Mouse (Mus musculus) ES-E14 (cell line): ENCODE measurements at regions not wholly inside any gene's neighbourhood (a gene's known extent, or its start where the extent isn't known, plus 50 kb on each side); places are given as distances from the start of the nearest gene placed in this dataset.
"Not testable (repeated sequence)": the region's sequence is repeated elsewhere in the genome, so short reads cannot be mapped to it uniquely, and the experiment has no call there.

Experiments used
- DNase-seq: peaks from one replicate; pipeline ENCODE4 v3.0.0-alpha.2; 2013; ENCODE audit warnings: low read depth, low spot score
- H3K27ac ChIP-seq: 2 replicates; pipeline ENCODE4 v1.5.1; 2012; ENCODE audit warnings: low read depth, mild to moderate bottlenecking, low read length, moderate library complexity, mixed read lengths; ENCODE audit not compliant: poor library complexity, insufficient read depth, severe bottlenecking
- H3K36me3 ChIP-seq: 2 replicates; pipeline ENCODE4 v1.6.1; 2012; ENCODE audit warnings: mild to moderate bottlenecking, low read length, moderate library complexity, mixed read lengths; ENCODE audit not compliant: control insufficient read depth, poor library complexity, insufficient read depth, severe bottlenecking
- H3K4me1 ChIP-seq, 2 experiments: fragments of 150-350 bp in 1 of 2; sonication (generic) in 1 of 2; 2 replicates each; pipeline ENCODE4 v1.6.1; 2012; ENCODE audit warnings: low read length in 2 of 2, mild to moderate bottlenecking in 1 of 2, mixed read lengths in 1 of 2; ENCODE audit not compliant: control insufficient read depth in 2 of 2, insufficient read depth in 2 of 2, poor library complexity in 1 of 2
- H3K4me3 ChIP-seq, 2 experiments: fragments of 150-350 bp in 1 of 2; sonication (generic) in 1 of 2; 2 replicates each; pipeline ENCODE4 v1.5.1; 2012; ENCODE audit warnings: low read length in 2 of 2, low read depth in 1 of 2, mild to moderate bottlenecking in 1 of 2, mixed read lengths in 1 of 2; ENCODE audit not compliant: insufficient read depth in 1 of 2, poor library complexity in 1 of 2, severe bottlenecking in 1 of 2
- H3K9ac ChIP-seq: 2 replicates; pipeline ENCODE4 v1.6.1; 2012; ENCODE audit warnings: low read depth, mild to moderate bottlenecking, low read length, mixed read lengths; ENCODE audit not compliant: poor library complexity, insufficient read depth, severe bottlenecking
- H3K9me3 ChIP-seq: fragments of 150-350 bp; sonication (generic); 2 replicates; pipeline ENCODE4 v1.6.1; 2012; ENCODE audit warnings: low read depth, mild to moderate bottlenecking, low read length; ENCODE audit not compliant: control insufficient read depth, insufficient read depth
- CHD2 ChIP-seq: IDR thresholded peaks from 2 replicates; pipeline ENCODE4 v1.6.1; 2014; ENCODE audit warnings: mild to moderate bottlenecking, low read depth, low read length, inconsistent platforms
- HCFC1 ChIP-seq: IDR thresholded peaks from 2 replicates; pipeline ENCODE4 v1.6.1; 2012; ENCODE audit warnings: low read length, inconsistent platforms, borderline replicate concordance; ENCODE audit not compliant: insufficient read depth
- MAFK ChIP-seq: IDR thresholded peaks from 2 replicates; pipeline ENCODE4 v1.6.1; 2014; ENCODE audit warnings: mild to moderate bottlenecking, low read depth, low read length, inconsistent platforms; ENCODE audit not compliant: insufficient read depth
- ZC3H11A ChIP-seq: IDR thresholded peaks from 2 replicates; pipeline ENCODE4 v1.6.1; 2012; ENCODE audit warnings: low read depth, mild to moderate bottlenecking, inconsistent platforms, low read length, borderline replicate concordance
- ZNF384 ChIP-seq: IDR thresholded peaks from 2 replicates; pipeline ENCODE4 v1.6.1; 2012; ENCODE audit warnings: low read depth, low read length, inconsistent platforms
- in situ Hi-C, 2 experiments: fragments of 600-800 bp; cut with MboI; formaldehyde crosslinking; loops; one replicate each; pipeline ENCODE4 v1.15.1; 2025; ENCODE audit warnings: low sequenced_read_pairs in 2 of 2, inconsistent platforms in 1 of 2; ENCODE audit not compliant: unreplicated experiment in 2 of 2

- Histone ChIP-seq H3K9me3 (peaks cover 4% of the 10 kb centered on the region), H3K9ac (no peak overlapping the region), H3K4me3 (no peak overlapping the region), H3K36me3 (no peaks in the 10 kb centered on the region; the same call in 1 of the 2 replicates), H3K4me1 (peaks cover 0 to 1% of the 10 kb centered on the region in 2 experiments; a peak in 1 of 4 replicates), H3K27ac (peak overlapping the region; percentile 85)
- in situ Hi-C loops, result no loop called here
- TF ChIP-seq ZNF384 (no peak), CHD2 (no peak), MAFK (no peak), ZC3H11A (no peak), HCFC1 (no peak)
- DNase-seq, result peak; percentile 53
Measured at GRCm38 (mm10) chr1:117457736-117458135, 239.2 kb upstream of the Gm28363 start.

GRCm38 (mm10) chr1:117458156-117458850 is 238.6 kb upstream of the Gm28363 start:
- in situ Hi-C loops, H3K4me3 ChIP-seq, H3K9me3 ChIP-seq, H3K36me3 ChIP-seq, H3K4me1 ChIP-seq, H3K9ac ChIP-seq: not testable (repeated sequence)
- peak overlapping the region; percentile 93 for H3K27ac ChIP-seq
- DNase-seq, result peak; percentile 35

- H3K9me3 ChIP-seq, H3K4me1 ChIP-seq, in situ Hi-C loops, H3K9ac ChIP-seq, H3K4me3 ChIP-seq, H3K36me3 ChIP-seq: not testable (repeated sequence)
- peak overlapping the region; percentile 93; the same call in 1 of the 2 replicates for H3K27ac ChIP-seq
- DNase-seq, result peak; percentile 28
Measured at GRCm38 (mm10) chr1:117459126-117459525, 237.8 kb upstream of the Gm28363 start.

- Histone ChIP-seq H3K9ac (no peak overlapping the region), H3K27ac (no peak overlapping the region), H3K4me1 (no peaks in the 10 kb centered on the region), H3K9me3 (no peaks in the 10 kb centered on the region), H3K36me3 (no peaks in the 10 kb centered on the region), H3K4me3 (no peak overlapping the region)
- in situ Hi-C loops, result no loop called here
- no peak for DNase-seq
- TF ChIP-seq HCFC1, result no peak
- TF ChIP-seq CHD2, result no peak
- TF ChIP-seq MAFK, result no peak
- TF ChIP-seq ZNF384, result no peak
- no peak for TF ChIP-seq ZC3H11A
Measured at GRCm38 (mm10) chr1:117490176-117490575, 206.8 kb upstream of the Gm28363 start.

GRCm38 (mm10) chr1:117497003-117497402 is 199.9 kb upstream of the Gm28363 start:
- H3K36me3 ChIP-seq, result no peaks in the 10 kb centered on the region
- H3K27ac ChIP-seq, result no peak overlapping the region
- DNase-seq, result no peak
- H3K4me3 ChIP-seq, result no peak overlapping the region
- no peaks in the 10 kb centered on the region for H3K4me1 ChIP-seq
- in situ Hi-C loops, result no loop called here
- no peaks in the 10 kb centered on the region for H3K9me3 ChIP-seq
- TF ChIP-seq ZC3H11A (no peak), MAFK (no peak), CHD2 (no peak), HCFC1 (no peak), ZNF384 (no peak)
- H3K9ac ChIP-seq, result no peak overlapping the region
